Mouse (Mus musculus): Measurements from ENCODE around the gene Mpc1.

DNA sequence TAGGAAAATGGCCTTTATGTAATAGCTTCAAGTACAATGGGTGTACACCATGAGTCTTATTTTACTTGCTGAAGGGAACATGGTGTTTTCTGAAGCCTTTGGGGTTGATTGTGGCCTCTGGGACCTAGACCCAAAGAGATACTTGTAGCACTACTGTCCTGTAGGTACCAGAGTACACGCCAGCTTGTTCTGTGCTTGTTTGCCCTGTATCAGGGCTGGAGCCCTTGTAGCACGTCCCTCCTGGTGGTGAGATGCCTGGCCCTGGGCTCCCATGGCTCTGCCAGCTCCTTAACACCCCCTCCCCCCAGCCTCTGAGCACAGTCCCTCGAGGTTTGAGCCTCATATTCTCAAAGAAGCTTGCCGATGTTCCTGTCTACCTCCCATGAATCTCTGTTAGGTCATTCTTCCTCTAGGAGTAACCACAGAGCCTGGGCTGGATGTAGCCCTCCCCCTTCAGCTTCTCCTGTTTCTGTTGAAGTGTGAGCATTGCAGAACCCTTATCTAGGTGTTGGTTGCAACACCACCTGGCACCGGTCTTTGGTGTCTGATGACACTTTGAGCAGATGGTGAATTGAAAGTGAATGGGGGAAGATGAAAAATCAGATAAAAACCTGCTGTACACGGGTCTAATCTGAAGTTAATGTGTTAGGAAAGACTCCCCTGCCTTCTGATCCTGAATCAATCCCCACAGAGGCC is 10.5 kb upstream of the Mpc1 start:
- no peak for TF ChIP-seq POLR2A (IDR thresholded peaks at IDR 0.05; ENCODE audit: control insufficient read depth, extremely low read depth, insufficient read depth, low read length, poor library complexity)
- no peak for TF ChIP-seq CTCF (IDR thresholded peaks at IDR 0.05; ENCODE audit: borderline replicate concordance, control insufficient read depth, extremely low read depth, insufficient read depth, low read length, poor library complexity)
